Mouse (Mus musculus) liver, adult 2 months (tissue): ENCODE results near the gene Lrrfip1. TPM values are rescaled to one million over a fixed set of nuclear protein-coding genes. Genes with fewer than 3 reads are reported as not detected.

Experiments used
- DNase-seq: peaks from one replicate; pipeline ENCODE4 v3.0.0-alpha.2; 2011; ENCODE audit warnings: low read depth, low spot score; ENCODE audit errors: extremely low read depth
- H3K27ac ChIP-seq: fragments of 200-500 bp; replicated peaks from 2 replicates; pipeline ENCODE4 v1.5.1; 2012; ENCODE audit warnings: low read depth, mild to moderate bottlenecking, control low read depth, inconsistent platforms, low read length; ENCODE audit not compliant: insufficient read depth
- H3K27me3 ChIP-seq: fragments of 200-500 bp; 2 replicates; pipeline ENCODE4 v1.6.1; 2012; ENCODE audit warnings: mild to moderate bottlenecking, moderate library complexity, low read length, inconsistent platforms; ENCODE audit not compliant: control insufficient read depth, insufficient read depth
- H3K36me3 ChIP-seq: fragments of 200-500 bp; 2 replicates; pipeline ENCODE4 v1.6.1; 2012; ENCODE audit warnings: low read length, inconsistent platforms; ENCODE audit not compliant: control insufficient read depth, insufficient read depth
- H3K4me1 ChIP-seq: fragments of 200-500 bp; 2 replicates; pipeline ENCODE4 v1.6.1; 2011; ENCODE audit warnings: low read length; ENCODE audit not compliant: control insufficient read depth, insufficient read depth
- H3K4me3 ChIP-seq: fragments of 200-500 bp; 2 replicates; pipeline ENCODE4 v1.5.1; 2011; ENCODE audit warnings: low read depth, mild to moderate bottlenecking, control low read depth, low read length, moderate library complexity; ENCODE audit not compliant: insufficient read depth
- H3K79me2 ChIP-seq: fragments of 200-500 bp; 2 replicates; pipeline ENCODE4 v1.6.1; 2012; ENCODE audit warnings: inconsistent platforms, mild to moderate bottlenecking, low read length, moderate library complexity; ENCODE audit not compliant: control insufficient read depth, insufficient read depth
- H3K9ac ChIP-seq: fragments of 200-500 bp; 2 replicates; pipeline ENCODE4 v1.6.1; 2012; ENCODE audit warnings: low read depth, mild to moderate bottlenecking, control low read depth, inconsistent platforms, low read length
- CTCF ChIP-seq: fragments of 200-500 bp; IDR thresholded peaks from 2 replicates; pipeline ENCODE4 v1.5.1; 2011; ENCODE audit warnings: low read depth, low read length, control low read depth
- POLR2A ChIP-seq: fragments of 200-500 bp; IDR thresholded peaks from 2 replicates; pipeline ENCODE4 v1.6.1; 2011; ENCODE audit warnings: low read length, control low read depth; ENCODE audit not compliant: insufficient read depth; ENCODE audit errors: extremely low read depth
- WGBS: fragments of 180-500 bp; shearing (Covaris S2); methylation state at CpG from one replicate; pipeline ENCODE4 v1.1.7; 2018; 5-methylcytosine and 5-hydroxymethylcytosine counted together
- polyA plus RNA-seq: library from polyadenylated mRNA; depleted of rRNA; stranded (reverse); fragments of >200 nt; gene quantifications from 2 replicates; pipeline ENCODE4 v1.2.3, GENCODE M21; 2012
- total RNA-seq: library from RNA; depleted of rRNA; stranded (reverse); fragments of >200 nt; gene quantifications from 2 replicates; pipeline ENCODE4 v1.2.3, GENCODE M21; 2014

Gene Lrrfip1
- total and polyA plus RNA-seq, 2 experiments: 4.8 to 22.4 TPM

- no peak for DNase-seq
- TF ChIP-seq CTCF (no peak), POLR2A (no peak)
- H3K36me3 ChIP-seq: no peaks in the 10 kb centered on the region
- no peak overlapping the region for H3K4me3 ChIP-seq
- peaks cover 29% of the 10 kb centered on the region for H3K4me1 ChIP-seq
- H3K27me3 ChIP-seq: no peaks in the 10 kb centered on the region
- H3K27ac ChIP-seq: no peak overlapping the region
- H3K79me2 ChIP-seq: peaks cover 36% of the 10 kb centered on the region
- 84% methylated on average over 2 of the region's 2 CpGs for WGBS
- H3K9ac ChIP-seq: no peak overlapping the region
Measured at GRCm38 (mm10) chr1:91066599-91066998, 68.1 kb downstream of the Lrrfip1 start.

DNA sequence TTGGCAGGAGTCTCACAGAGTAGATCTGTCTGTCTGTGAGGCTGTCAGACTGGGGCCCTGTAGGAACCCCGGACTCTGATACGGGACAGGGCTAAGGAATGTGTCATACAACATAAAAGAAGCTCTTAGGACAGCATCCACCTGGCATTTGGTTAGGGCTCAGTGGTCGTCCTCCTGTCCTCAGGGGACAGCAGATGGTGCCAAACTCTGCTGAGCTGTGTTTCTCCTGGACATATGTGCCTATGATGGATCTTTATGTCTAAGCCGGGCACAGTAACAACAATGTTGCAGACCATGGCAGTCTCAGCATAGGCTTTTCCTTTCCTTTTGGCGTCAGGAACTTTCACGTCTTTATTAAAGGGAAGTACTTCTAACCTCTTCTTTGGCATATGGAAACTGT lies 69.2 kb downstream of the Lrrfip1 start:
- TF ChIP-seq POLR2A (no peak), CTCF (no peak)
- Histone ChIP-seq H3K4me3 (no peak overlapping the region), H3K9ac (no peak overlapping the region), H3K27ac (no peak overlapping the region), H3K27me3 (no peaks in the 10 kb centered on the region), H3K79me2 (peaks cover 33% of the 10 kb centered on the region), H3K4me1 (peaks cover 25% of the 10 kb centered on the region), H3K36me3 (no peaks in the 10 kb centered on the region)
- DNase-seq: no peak
- WGBS: 94% methylated on average over 6 of the region's 6 CpGs

GRCm38 (mm10) chr1:91069575-91069974 lies 71.0 kb downstream of the Lrrfip1 start:
- Histone ChIP-seq H3K36me3 (no peaks in the 10 kb centered on the region), H3K9ac (no peak overlapping the region), H3K79me2 (peaks cover 23% of the 10 kb centered on the region; the same call in 1 of the 2 replicates), H3K27ac (no peak overlapping the region), H3K4me1 (peaks cover 12% of the 10 kb centered on the region), H3K27me3 (no peaks in the 10 kb centered on the region), H3K4me3 (no peak overlapping the region)
- no peak for TF ChIP-seq CTCF
- no peak for TF ChIP-seq POLR2A
- DNase-seq: no peak
- WGBS: 68% methylated on average over 6 of the region's 6 CpGs

- Histone ChIP-seq H3K4me3 (no peak overlapping the region), H3K9ac (no peak overlapping the region), H3K79me2 (peaks cover 25% of the 10 kb centered on the region; the same call in 1 of the 2 replicates), H3K27me3 (no peaks in the 10 kb centered on the region), H3K4me1 (peaks cover 2% of the 10 kb centered on the region), H3K36me3 (no peaks in the 10 kb centered on the region), H3K27ac (no peak overlapping the region)
- DNase-seq: no peak
- 93% methylated on average over 8 of the region's 8 CpGs for WGBS
- TF ChIP-seq CTCF (no peak), POLR2A (no peak)
Measured at GRCm38 (mm10) chr1:91070547-91070946, 72.0 kb downstream of the Lrrfip1 start.

DNA sequence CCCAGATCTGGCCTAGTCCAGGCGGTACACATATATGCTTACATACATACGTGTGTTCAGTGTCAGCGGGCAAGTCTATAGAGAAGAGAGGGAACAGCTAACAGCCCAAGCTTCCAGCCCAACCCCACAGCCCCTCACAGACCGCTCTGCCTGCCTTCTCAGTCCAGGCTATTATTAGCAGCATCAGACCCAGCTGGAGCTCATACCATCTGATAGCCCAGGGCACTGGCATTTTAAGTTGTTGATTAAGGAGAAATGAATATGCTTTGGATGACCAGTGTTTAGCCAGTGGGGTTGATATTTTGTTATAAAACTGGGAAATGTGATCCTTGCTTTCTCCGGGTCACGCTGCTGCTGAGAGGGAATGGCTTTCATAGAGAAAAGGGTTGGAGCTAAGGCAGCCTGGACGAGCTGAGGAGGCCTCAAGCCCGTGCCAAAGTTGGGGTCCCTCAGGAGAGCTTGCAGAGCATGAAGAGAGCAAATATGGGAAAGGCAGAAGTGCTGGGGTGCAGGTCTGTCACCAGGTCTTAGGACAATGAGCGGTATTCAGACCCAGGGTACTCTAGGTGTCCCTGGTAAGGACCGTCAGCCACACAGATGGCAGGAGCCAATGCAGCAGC lies 73.2 kb downstream of the Lrrfip1 start:
- Histone ChIP-seq H3K27me3 (no peaks in the 10 kb centered on the region), H3K27ac (no peak overlapping the region), H3K79me2 (peaks cover 14% of the 10 kb centered on the region; the same call in 1 of the 2 replicates), H3K9ac (no peak overlapping the region), H3K36me3 (no peaks in the 10 kb centered on the region), H3K4me1 (no peaks in the 10 kb centered on the region), H3K4me3 (no peak overlapping the region)
- TF ChIP-seq CTCF (no peak), POLR2A (no peak)
- 92% methylated on average over 10 of the region's 10 CpGs for whole genome bisulfite sequencing
- no peak for DNase-seq

- H3K4me3 ChIP-seq: no peak overlapping the region
- no peaks in the 10 kb centered on the region for H3K27me3 ChIP-seq
- peaks cover 4% of the 10 kb centered on the region; the same call in 1 of the 2 replicates for H3K4me1 ChIP-seq
- peaks cover 18% of the 10 kb centered on the region; the same call in 1 of the 2 replicates for H3K79me2 ChIP-seq
- TF ChIP-seq CTCF (no peak), POLR2A (no peak)
- no peak overlapping the region for H3K27ac ChIP-seq
- DNase-seq: no peak
- H3K9ac ChIP-seq: no peak overlapping the region
- peaks cover 2% of the 10 kb centered on the region; the same call in 1 of the 2 replicates for H3K36me3 ChIP-seq
- WGBS: 85% methylated on average over 8 of the region's 8 CpGs
Measured at GRCm38 (mm10) chr1:91076946-91077345, 78.4 kb downstream of the Lrrfip1 start.
